Mouse (Mus musculus): ENCODE measurements around the gene Gm11273. TPM values are rescaled to one million over a fixed set of nuclear protein-coding genes. Genes with fewer than 3 reads are reported as not detected.
"Not testable (repeated sequence)": the region's sequence is repeated elsewhere in the genome, so short reads cannot be mapped to it uniquely, and the experiment has no call there.

Gm11273 gene
- polyA plus RNA-seq, 1 experiment from 2014 or later, result 2.5 TPM

GRCm38 (mm10) chr13:21495080-21495479 lies 6.1 kb downstream of the Gm11273 start, which contains the start of gene AK157302:
AK157302 (plus strand) TSS chr13:21495223.
- no peaks in the 10 kb centered on the region for H3K27me3 ChIP-seq (ENCODE audit: control insufficient read depth, insufficient read depth, low read length)
- no peaks in the 10 kb centered on the region for H3K36me3 ChIP-seq (ENCODE audit: control insufficient read depth, insufficient read depth, low read length)
- H3K9me3 ChIP-seq (ENCODE audit: control insufficient read depth, low read length), result no peaks in the 10 kb centered on the region
- no peak for DNase-seq (ENCODE audit: low spot score)
- WGBS, result 94% methylated on average over 21 of the region's 21 CpGs
- no peak within 1 kb of the TSS for H3K27ac ChIP-seq (replicated peaks; ENCODE audit: low read depth, low read length)
- H3K4me2 ChIP-seq (ENCODE audit: low read depth, severe bottlenecking), result no peak within 1 kb of the TSS
- no peak within 1 kb of the TSS for H3K4me3 ChIP-seq (ENCODE audit: low read depth, low read length)
- no peak for ATAC-seq (ENCODE audit: insufficient number of reproducible peaks, low FRiP score, low TSS enrichment, low read depth)
- no peaks in the 10 kb centered on the region for H3K4me1 ChIP-seq (ENCODE audit: control insufficient read depth, insufficient read depth, low read length)
- no peak within 1 kb of the TSS for H3K9ac ChIP-seq (ENCODE audit: low read length)

DNA sequence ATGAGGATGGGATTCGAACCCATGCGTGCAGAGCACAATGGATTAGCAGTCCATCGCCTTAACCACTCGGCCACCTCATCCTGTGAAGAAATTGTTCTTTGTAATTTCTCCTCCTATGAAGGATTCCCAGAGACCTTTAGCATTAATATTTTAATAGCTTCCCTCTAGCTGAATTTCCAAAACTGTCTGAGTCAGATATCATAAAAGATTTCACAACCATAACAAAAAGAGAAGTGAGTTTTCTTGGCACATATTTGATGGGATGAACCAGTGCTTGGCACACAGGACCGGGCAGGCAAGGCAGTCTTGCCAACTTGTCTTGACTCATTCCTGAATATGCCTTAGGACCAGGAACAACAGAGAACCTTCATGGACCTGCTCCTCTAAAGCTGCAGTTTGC lies 8.4 kb downstream of the Gm11273 start:
- no peaks in the 10 kb centered on the region for H3K4me1 ChIP-seq (ENCODE audit: control insufficient read depth, insufficient read depth, low read length)
- H3K4me3 ChIP-seq (ENCODE audit: low read depth, low read length), result no peak overlapping the region
- WGBS, result 93% methylated on average over 5 of the region's 5 CpGs
- no peaks in the 10 kb centered on the region for H3K36me3 ChIP-seq (ENCODE audit: control insufficient read depth, insufficient read depth, low read length)
- no peaks in the 10 kb centered on the region for H3K9me3 ChIP-seq (ENCODE audit: control insufficient read depth, low read length)
- H3K9ac ChIP-seq (ENCODE audit: low read length), result no peak overlapping the region
- ATAC-seq (ENCODE audit: insufficient number of reproducible peaks, low FRiP score, low TSS enrichment, low read depth), result no peak
- no peak for DNase-seq (ENCODE audit: low spot score)
- H3K4me2 ChIP-seq (ENCODE audit: low read depth, severe bottlenecking), result no peak overlapping the region
- H3K27me3 ChIP-seq (ENCODE audit: control insufficient read depth, insufficient read depth, low read length), result no peaks in the 10 kb centered on the region
- no peak overlapping the region for H3K27ac ChIP-seq (replicated peaks; ENCODE audit: low read depth, low read length)

GRCm38 (mm10) chr13:21486881-21487280 lies 14.3 kb downstream of the Gm11273 start:
- DNase-seq (ENCODE audit: low spot score) (no peak), ATAC-seq (ENCODE audit: insufficient number of reproducible peaks, low FRiP score, low TSS enrichment, low read depth) (no peak)
- H3K9ac ChIP-seq (ENCODE audit: low read length), result no peak overlapping the region
- no peaks in the 10 kb centered on the region for H3K4me1 ChIP-seq (ENCODE audit: control insufficient read depth, insufficient read depth, low read length)
- no peaks in the 10 kb centered on the region for H3K27me3 ChIP-seq (ENCODE audit: control insufficient read depth, insufficient read depth, low read length)
- H3K9me3 ChIP-seq (ENCODE audit: control insufficient read depth, low read length), result no peaks in the 10 kb centered on the region
- H3K4me2 ChIP-seq (ENCODE audit: low read depth, severe bottlenecking), result no peak overlapping the region
- H3K36me3 ChIP-seq (ENCODE audit: control insufficient read depth, insufficient read depth, low read length), result no peaks in the 10 kb centered on the region
- no peak overlapping the region for H3K27ac ChIP-seq (replicated peaks; ENCODE audit: low read depth, low read length)
- no peak overlapping the region for H3K4me3 ChIP-seq (ENCODE audit: low read depth, low read length)
- WGBS, result 91% methylated on average over 1 of the region's 1 CpGs

DNA sequence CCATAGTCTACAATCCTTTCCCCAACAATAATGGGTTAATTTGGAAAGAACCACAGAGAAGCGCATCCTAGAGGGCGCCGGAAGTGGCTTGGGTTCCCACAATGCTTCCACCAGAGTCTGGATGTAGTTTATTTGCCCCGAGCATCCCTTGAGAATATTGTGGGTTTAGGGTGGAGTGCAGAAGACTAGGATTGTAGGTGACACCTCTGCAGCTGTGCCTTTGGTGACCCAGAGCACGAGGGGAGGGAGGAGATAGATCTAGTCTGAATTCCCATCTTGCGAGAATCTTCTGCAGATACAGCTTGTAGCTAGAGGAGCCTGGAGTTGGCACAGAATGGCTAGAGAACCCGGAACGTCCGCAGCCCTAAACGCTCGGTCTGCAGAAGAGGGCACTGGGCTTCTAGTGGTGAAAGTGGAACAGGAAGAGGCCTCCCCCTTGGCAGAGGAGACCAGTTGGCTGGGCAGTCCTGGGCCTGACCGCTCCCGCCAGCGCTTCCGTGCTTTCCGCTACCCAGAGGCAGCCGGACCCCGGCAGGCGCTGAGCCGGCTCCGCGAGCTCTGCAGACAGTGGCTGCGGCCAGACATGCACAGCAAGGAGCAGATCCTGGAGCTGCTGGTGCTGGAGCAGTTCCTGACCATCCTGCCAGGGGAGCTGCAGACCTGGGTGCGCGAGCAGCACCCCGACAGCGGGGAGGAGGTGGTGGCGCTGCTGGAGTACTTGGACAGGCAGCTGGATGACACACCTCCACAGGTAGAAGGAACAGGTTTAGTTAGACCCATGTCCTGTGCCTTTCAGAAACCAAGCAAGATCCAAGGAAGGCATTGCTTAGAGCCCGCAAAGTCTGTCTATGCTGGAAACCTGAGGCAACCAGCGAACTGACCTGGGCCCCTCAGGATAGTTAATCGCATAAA lies 22.2 kb downstream of the Gm11273 start, which contains the start of the genes Zkscan4 and Gm10065:
Zkscan4 (plus strand) TSS at position 149 of the 912 bp plus-strand sequence.
Gm10065 (minus strand) TSS at position 683 of the 912 bp plus-strand sequence.
- DNase-seq (ENCODE audit: low spot score) (peak; percentile 72), ATAC-seq (ENCODE audit: insufficient number of reproducible peaks, low FRiP score, low TSS enrichment, low read depth) (peak; percentile 84)
- peak within 1 kb of the TSS; percentile 74 for H3K4me2 ChIP-seq (ENCODE audit: low read depth, severe bottlenecking)
- not testable (repeated sequence) for H3K36me3 ChIP-seq (ENCODE audit: control insufficient read depth, insufficient read depth, low read length); H3K27ac ChIP-seq (replicated peaks; ENCODE audit: low read depth, low read length); H3K9me3 ChIP-seq (ENCODE audit: control insufficient read depth, low read length); H3K4me1 ChIP-seq (ENCODE audit: control insufficient read depth, insufficient read depth, low read length); H3K27me3 ChIP-seq (ENCODE audit: control insufficient read depth, insufficient read depth, low read length)
- WGBS, result 3% methylated on average over 29 of the region's 31 CpGs
- peak within 1 kb of the TSS; percentile 46 for H3K4me3 ChIP-seq (ENCODE audit: low read depth, low read length)
- H3K9ac ChIP-seq (ENCODE audit: low read length), result peak within 1 kb of the TSS; percentile 60

DNA sequence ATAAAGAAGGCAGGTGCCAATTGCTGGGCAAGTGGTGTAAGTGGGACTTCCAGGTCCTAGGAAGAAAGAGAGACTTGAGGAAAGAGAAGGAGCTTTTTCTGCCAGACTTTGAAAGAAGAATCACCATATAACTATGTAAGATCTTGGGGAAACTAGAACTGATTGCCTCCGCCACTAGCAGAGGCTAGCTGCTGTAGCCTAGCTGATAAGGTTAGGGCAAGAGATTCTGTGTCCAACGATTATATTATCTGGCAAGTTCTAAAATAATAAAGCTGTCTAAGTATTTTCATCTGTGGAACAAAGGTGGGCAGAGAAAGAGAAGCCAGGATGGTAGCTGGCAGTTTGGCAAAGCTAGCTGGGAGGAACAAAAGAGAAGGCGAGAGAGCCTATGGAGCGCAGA lies 28.8 kb downstream of the Gm11273 start:
- no peak for DNase-seq (ENCODE audit: low spot score)
- Histone ChIP-seq H3K27ac (replicated peaks; ENCODE audit: low read depth, low read length) (no peak overlapping the region), H3K4me2 (ENCODE audit: low read depth, severe bottlenecking) (no peak overlapping the region), H3K36me3 (ENCODE audit: control insufficient read depth, insufficient read depth, low read length) (no peaks in the 10 kb centered on the region), H3K4me3 (ENCODE audit: low read depth, low read length) (no peak overlapping the region), H3K9ac (ENCODE audit: low read length) (no peak overlapping the region), H3K9me3 (ENCODE audit: control insufficient read depth, low read length) (no peaks in the 10 kb centered on the region), H3K27me3 (ENCODE audit: control insufficient read depth, insufficient read depth, low read length) (no peaks in the 10 kb centered on the region), H3K4me1 (ENCODE audit: control insufficient read depth, insufficient read depth, low read length) (no peaks in the 10 kb centered on the region)
- no peak for ATAC-seq (ENCODE audit: insufficient number of reproducible peaks, low FRiP score, low TSS enrichment, low read depth)
- 46% methylated on average over 4 of the region's 4 CpGs for WGBS

DNA sequence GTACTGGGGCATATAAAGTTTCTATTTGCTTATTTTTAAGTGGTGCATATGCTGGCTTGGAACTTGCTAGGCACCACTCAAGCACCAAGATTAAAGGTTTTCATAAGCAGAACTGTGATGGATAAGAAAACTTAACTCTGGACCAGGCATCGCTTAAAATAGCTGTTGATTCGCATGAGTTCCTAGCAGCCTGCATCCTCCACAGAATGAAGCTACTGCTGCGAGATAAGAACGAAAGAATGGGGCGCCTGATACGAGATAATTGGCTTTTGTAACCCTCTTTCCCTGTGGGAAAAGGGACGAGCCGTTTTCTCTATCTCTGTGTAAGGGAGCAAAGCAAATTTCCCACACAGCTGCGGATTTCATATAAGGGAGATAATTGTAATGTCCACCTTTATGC lies 32.1 kb downstream of the Gm11273 start:
- no peaks in the 10 kb centered on the region for H3K4me1 ChIP-seq (ENCODE audit: control insufficient read depth, insufficient read depth, low read length)
- no peak for DNase-seq (ENCODE audit: low spot score)
- no peak overlapping the region for H3K4me3 ChIP-seq (ENCODE audit: low read depth, low read length)

GRCm38 (mm10) chr13:21468061-21469019 lies 32.9 kb downstream of the Gm11273 start, which contains the start of gene Nkapl:
Nkapl (minus strand) TSS chr13:21468509.
- Histone ChIP-seq H3K4me2 (ENCODE audit: low read depth, severe bottlenecking) (peak within 1 kb of the TSS; percentile 88), H3K27ac (replicated peaks; ENCODE audit: low read depth, low read length) (no peak within 1 kb of the TSS), H3K36me3 (ENCODE audit: control insufficient read depth, insufficient read depth, low read length) (no peaks in the 10 kb centered on the region), H3K9me3 (ENCODE audit: control insufficient read depth, low read length) (no peaks in the 10 kb centered on the region), H3K9ac (ENCODE audit: low read length) (peak within 1 kb of the TSS; percentile 74), H3K27me3 (ENCODE audit: control insufficient read depth, insufficient read depth, low read length) (no peaks in the 10 kb centered on the region), H3K4me3 (ENCODE audit: low read depth, low read length) (peak within 1 kb of the TSS; percentile 54), H3K4me1 (ENCODE audit: control insufficient read depth, insufficient read depth, low read length) (no peaks in the 10 kb centered on the region)
- 1% methylated on average over 54 of the region's 54 CpGs for WGBS
- peak; percentile 97 for ATAC-seq (ENCODE audit: insufficient number of reproducible peaks, low FRiP score, low TSS enrichment, low read depth)
- DNase-seq (ENCODE audit: low spot score), result peak; percentile 87

More for the DNA sequence above, 32.1 kb downstream of the Gm11273 start:
- no peaks in the 10 kb centered on the region for H3K36me3 ChIP-seq (ENCODE audit: control insufficient read depth, insufficient read depth, low read length)
- no peak overlapping the region for H3K9ac ChIP-seq (ENCODE audit: low read length)
- no peak overlapping the region for H3K27ac ChIP-seq (replicated peaks; ENCODE audit: low read depth, low read length)
- no peak for ATAC-seq (ENCODE audit: insufficient number of reproducible peaks, low FRiP score, low TSS enrichment, low read depth)
- no peaks in the 10 kb centered on the region for H3K27me3 ChIP-seq (ENCODE audit: control insufficient read depth, insufficient read depth, low read length)
- 40% methylated on average over 9 of the region's 9 CpGs for WGBS
- H3K9me3 ChIP-seq (ENCODE audit: control insufficient read depth, low read length), result no peaks in the 10 kb centered on the region
- no peak overlapping the region; the same call in 1 of the 2 replicates for H3K4me2 ChIP-seq (ENCODE audit: low read depth, severe bottlenecking)

- ATAC-seq (ENCODE audit: insufficient number of reproducible peaks, low FRiP score, low TSS enrichment, low read depth) (no peak), DNase-seq (ENCODE audit: low spot score) (no peak)
- no peaks in the 10 kb centered on the region for H3K9me3 ChIP-seq (ENCODE audit: control insufficient read depth, low read length)
Measured at GRCm38 (mm10) chr13:21467336-21467735, 33.9 kb downstream of the Gm11273 start.

More at GRCm38 (mm10) chr13:21467336-21467735, 33.9 kb downstream of the Gm11273 start:
- H3K27ac ChIP-seq (replicated peaks; ENCODE audit: low read depth, low read length), result no peak overlapping the region
- no peak overlapping the region for H3K4me2 ChIP-seq (ENCODE audit: low read depth, severe bottlenecking)
- H3K4me1 ChIP-seq (ENCODE audit: control insufficient read depth, insufficient read depth, low read length), result no peaks in the 10 kb centered on the region
- no peaks in the 10 kb centered on the region for H3K36me3 ChIP-seq (ENCODE audit: control insufficient read depth, insufficient read depth, low read length)
- no peak overlapping the region for H3K4me3 ChIP-seq (ENCODE audit: low read depth, low read length)
- no peak overlapping the region for H3K9ac ChIP-seq (ENCODE audit: low read length)
- no peaks in the 10 kb centered on the region for H3K27me3 ChIP-seq (ENCODE audit: control insufficient read depth, insufficient read depth, low read length)
- WGBS, result 78% methylated on average over 10 of the region's 10 CpGs

All from limb, embryonic 11.5 days (tissue).